Mouse (Mus musculus): ENCODE data around the gene Isoc2b. TPM values are rescaled to one million over a fixed set of nuclear protein-coding genes. Genes with fewer than 3 reads are reported as not detected.
A peak's percentile ranks its signal among the peaks of the same experiment; 100 is the strongest.

The Isoc2b gene
- 6.5 and 7.0 TPM in 2 replicates for polyA plus RNA-seq (2014; fragmentation: Nextera tagmentation; extraction: Ambion mirVana)

DNA sequence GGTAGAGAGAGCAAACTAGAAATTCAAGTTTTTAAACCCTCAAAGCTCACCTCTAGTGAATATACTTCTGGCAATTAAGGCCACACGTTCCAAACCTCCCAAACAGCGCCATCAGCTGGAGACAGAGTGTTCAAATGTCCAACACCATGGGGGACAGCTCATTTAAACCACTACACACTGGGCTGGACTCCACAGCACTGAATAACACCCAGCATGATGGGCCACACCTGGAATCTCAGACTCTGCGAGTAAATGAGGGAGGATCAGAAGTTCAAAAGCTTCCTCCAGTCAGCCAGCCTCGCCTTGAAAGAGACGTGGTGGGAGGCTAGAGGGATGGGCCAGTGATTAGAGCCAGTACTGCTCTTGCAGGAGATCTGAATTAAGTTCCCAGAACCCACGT lies at the start of gene Isoc2b:
TSS of gene Isoc2b (minus strand) at position 126 of the 400 bp plus-strand sequence.
- peaks cover 5% of the 10 kb centered on the region; the same call in 1 of the 2 replicates for H3K4me1 ChIP-seq (ENCODE audit: control insufficient read depth, insufficient read depth, low read length)
- no peak within 1 kb of the TSS for H3K27ac ChIP-seq (replicated peaks; ENCODE audit: low read depth, low read length)
- H3K4me2 ChIP-seq (ENCODE audit: low read depth, low read length), result no peak within 1 kb of the TSS
- no peaks in the 10 kb centered on the region for H3K27me3 ChIP-seq (replicated peaks; ENCODE audit: control insufficient read depth, insufficient read depth, low read length)
- no peaks in the 10 kb centered on the region for H3K36me3 ChIP-seq (ENCODE audit: control insufficient read depth, insufficient read depth, low read length)
- DNase-seq (ENCODE audit: low spot score) (peak; percentile 16), ATAC-seq (ENCODE audit: low read depth) (no peak)
- WGBS, result 48% methylated on average over 6 of the region's 6 CpGs
- H3K4me3 ChIP-seq (ENCODE audit: low read depth, low read length), result no peak within 1 kb of the TSS
- H3K9ac ChIP-seq (ENCODE audit: low read depth, low read length), result no peak within 1 kb of the TSS
- no peaks in the 10 kb centered on the region for H3K9me3 ChIP-seq (ENCODE audit: control insufficient read depth, low read length)

DNA sequence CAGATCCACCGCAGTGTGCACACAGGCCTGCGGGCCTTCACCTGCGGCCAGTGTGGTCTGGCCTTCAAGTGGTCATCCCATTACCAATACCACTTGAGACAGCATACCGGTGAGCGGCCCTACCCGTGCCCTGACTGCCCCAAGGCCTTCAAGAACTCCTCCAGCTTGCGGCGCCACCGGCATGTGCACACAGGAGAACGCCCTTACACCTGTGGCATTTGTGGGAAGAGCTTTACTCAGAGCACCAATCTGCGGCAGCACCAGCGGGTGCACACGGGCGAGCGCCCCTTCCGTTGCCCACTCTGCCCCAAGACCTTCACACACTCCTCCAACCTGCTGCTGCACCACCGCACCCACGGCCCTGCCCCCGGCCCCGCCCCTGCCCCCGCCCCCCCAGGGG lies 49.0 kb upstream of the Isoc2b start:
- no peak for DNase-seq (ENCODE audit: low spot score)
- Histone ChIP-seq H3K4me1 (ENCODE audit: control insufficient read depth, insufficient read depth, low read length) (peaks cover 28% of the 10 kb centered on the region), H3K27me3 (replicated peaks; ENCODE audit: control insufficient read depth, insufficient read depth, low read length) (no peaks in the 10 kb centered on the region), H3K4me2 (ENCODE audit: low read depth, low read length) (no peak overlapping the region), H3K27ac (replicated peaks; ENCODE audit: low read depth, low read length) (no peak overlapping the region), H3K9me3 (ENCODE audit: control insufficient read depth, low read length) (no peaks in the 10 kb centered on the region), H3K36me3 (ENCODE audit: control insufficient read depth, insufficient read depth, low read length) (peaks cover 39% of the 10 kb centered on the region), H3K4me3 (ENCODE audit: low read depth, low read length) (no peak overlapping the region), H3K9ac (ENCODE audit: low read depth, low read length) (no peak overlapping the region)
- 84% methylated on average over 19 of the region's 21 CpGs for WGBS
- no peak for ATAC-seq (ENCODE audit: low read depth)

DNA sequence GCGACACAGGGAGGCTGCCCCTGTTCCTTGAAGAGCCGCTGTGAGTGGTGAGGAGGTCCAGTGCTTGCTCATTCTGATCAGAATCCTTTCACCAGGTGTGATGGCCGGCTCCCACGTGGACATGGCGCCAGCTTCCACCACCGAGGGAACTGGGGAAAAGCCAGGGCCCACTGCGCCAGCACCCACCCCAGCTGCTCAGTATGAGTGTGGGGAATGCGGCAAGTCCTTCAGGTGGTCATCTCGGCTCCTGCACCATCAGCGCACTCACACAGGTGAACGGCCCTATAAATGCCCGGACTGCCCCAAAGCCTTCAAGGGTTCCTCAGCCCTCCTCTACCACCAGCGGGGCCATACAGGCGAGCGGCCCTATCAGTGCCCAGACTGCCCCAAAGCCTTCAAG lies 48.6 kb upstream of the Isoc2b start:
- Histone ChIP-seq H3K4me1 (ENCODE audit: control insufficient read depth, insufficient read depth, low read length) (peaks cover 24% of the 10 kb centered on the region), H3K36me3 (ENCODE audit: control insufficient read depth, insufficient read depth, low read length) (peaks cover 39% of the 10 kb centered on the region), H3K4me2 (ENCODE audit: low read depth, low read length) (no peak overlapping the region), H3K4me3 (ENCODE audit: low read depth, low read length) (no peak overlapping the region), H3K27me3 (replicated peaks; ENCODE audit: control insufficient read depth, insufficient read depth, low read length) (no peaks in the 10 kb centered on the region), H3K9me3 (ENCODE audit: control insufficient read depth, low read length) (no peaks in the 10 kb centered on the region), H3K27ac (replicated peaks; ENCODE audit: low read depth, low read length) (no peak overlapping the region), H3K9ac (ENCODE audit: low read depth, low read length) (no peak overlapping the region)
- DNase-seq (ENCODE audit: low spot score) (no peak), ATAC-seq (ENCODE audit: low read depth) (no peak)
- 89% methylated on average over 10 of the region's 15 CpGs for WGBS

DNA sequence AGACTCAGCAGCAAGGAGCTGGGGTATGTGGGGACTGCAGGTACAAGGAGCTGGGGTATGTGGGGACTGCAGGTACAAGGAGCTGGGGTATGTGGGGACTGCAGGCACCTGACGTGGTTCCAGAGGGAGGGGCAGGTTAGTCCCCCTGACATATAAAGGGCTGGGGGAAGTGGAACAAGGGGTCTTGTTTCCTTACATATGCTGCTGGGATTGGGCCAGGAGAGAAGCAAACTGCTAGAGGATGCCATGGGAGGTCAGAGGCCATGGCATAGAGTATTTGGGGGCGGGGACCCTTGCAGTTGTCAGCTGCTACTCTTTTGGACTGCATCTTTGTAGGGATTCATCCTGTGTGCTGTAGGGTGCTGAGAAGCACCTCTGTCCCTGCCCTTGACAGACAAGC lies 47.4 kb upstream of the Isoc2b start:
- DNase-seq (ENCODE audit: low spot score) (no peak), ATAC-seq (ENCODE audit: low read depth) (no peak)
- H3K4me1 ChIP-seq (ENCODE audit: control insufficient read depth, insufficient read depth, low read length), result peaks cover 13% of the 10 kb centered on the region
- 0 out of 2 replicates have a peak overlapping the region, but pooled peaks have one; percentile 79 for H3K9ac ChIP-seq (ENCODE audit: low read depth, low read length)
- WGBS, result 94% methylated on average over 2 of the region's 2 CpGs
- no peak overlapping the region for H3K27ac ChIP-seq (replicated peaks; ENCODE audit: low read depth, low read length)
- no peak overlapping the region for H3K4me2 ChIP-seq (ENCODE audit: low read depth, low read length)
- no peaks in the 10 kb centered on the region for H3K9me3 ChIP-seq (ENCODE audit: control insufficient read depth, low read length)
- no peaks in the 10 kb centered on the region for H3K27me3 ChIP-seq (replicated peaks; ENCODE audit: control insufficient read depth, insufficient read depth, low read length)
- H3K4me3 ChIP-seq (ENCODE audit: low read depth, low read length), result no peak overlapping the region
- peaks cover 39% of the 10 kb centered on the region for H3K36me3 ChIP-seq (ENCODE audit: control insufficient read depth, insufficient read depth, low read length)

DNA sequence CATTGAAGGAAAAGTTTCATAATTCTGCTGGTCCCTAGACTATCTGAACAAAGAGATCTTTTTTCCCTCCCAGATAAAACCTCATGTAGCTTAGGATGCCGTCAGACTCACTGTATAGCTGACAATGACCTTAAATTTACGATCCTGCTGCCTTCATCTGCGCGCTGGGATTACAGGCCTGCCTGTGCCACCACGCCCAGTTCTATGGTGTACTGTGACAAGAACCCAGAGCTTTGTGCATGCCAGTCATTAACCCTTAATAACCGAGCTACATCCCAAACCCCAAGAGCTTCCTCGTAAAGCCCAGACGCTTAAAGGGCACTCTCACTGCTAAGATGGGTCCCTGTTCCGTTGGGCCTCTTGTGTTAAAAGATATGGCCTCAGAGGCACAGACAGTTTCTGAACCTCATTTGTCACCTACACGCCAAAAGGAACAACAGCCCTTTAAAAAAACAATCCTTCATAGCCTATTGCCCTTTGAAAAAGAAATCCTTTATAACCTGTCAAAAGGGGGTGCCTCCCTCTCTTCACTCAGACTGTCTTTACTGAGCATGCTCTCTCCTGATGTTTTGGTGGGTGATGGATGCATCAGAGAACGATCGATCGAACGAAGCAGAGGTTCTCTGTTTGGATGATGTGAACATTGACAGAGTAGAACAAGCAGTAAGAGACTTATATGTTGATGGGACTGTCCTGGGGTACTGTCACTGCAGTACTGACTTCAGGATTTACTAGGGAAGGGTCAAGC lies 45.8 kb upstream of the Isoc2b start:
- peak overlapping the region; percentile 79 for H3K9ac ChIP-seq (ENCODE audit: low read depth, low read length)
- peak overlapping the region; percentile 61 for H3K4me2 ChIP-seq (ENCODE audit: low read depth, low read length)
- H3K9me3 ChIP-seq (ENCODE audit: control insufficient read depth, low read length), result no peaks in the 10 kb centered on the region
- peak overlapping the region; percentile 53 for H3K4me3 ChIP-seq (ENCODE audit: low read depth, low read length)
- peak overlapping the region; percentile 96 for H3K27ac ChIP-seq (replicated peaks; ENCODE audit: low read depth, low read length)
- H3K4me1 ChIP-seq (ENCODE audit: control insufficient read depth, insufficient read depth, low read length), result peaks cover 11% of the 10 kb centered on the region
- WGBS, result 16% methylated on average over 14 of the region's 14 CpGs
- DNase-seq (ENCODE audit: low spot score) (peak; percentile 70), ATAC-seq (ENCODE audit: low read depth) (peak; percentile 59)
- no peaks in the 10 kb centered on the region for H3K27me3 ChIP-seq (replicated peaks; ENCODE audit: control insufficient read depth, insufficient read depth, low read length)
- peaks cover 36% of the 10 kb centered on the region for H3K36me3 ChIP-seq (ENCODE audit: control insufficient read depth, insufficient read depth, low read length)

DNA sequence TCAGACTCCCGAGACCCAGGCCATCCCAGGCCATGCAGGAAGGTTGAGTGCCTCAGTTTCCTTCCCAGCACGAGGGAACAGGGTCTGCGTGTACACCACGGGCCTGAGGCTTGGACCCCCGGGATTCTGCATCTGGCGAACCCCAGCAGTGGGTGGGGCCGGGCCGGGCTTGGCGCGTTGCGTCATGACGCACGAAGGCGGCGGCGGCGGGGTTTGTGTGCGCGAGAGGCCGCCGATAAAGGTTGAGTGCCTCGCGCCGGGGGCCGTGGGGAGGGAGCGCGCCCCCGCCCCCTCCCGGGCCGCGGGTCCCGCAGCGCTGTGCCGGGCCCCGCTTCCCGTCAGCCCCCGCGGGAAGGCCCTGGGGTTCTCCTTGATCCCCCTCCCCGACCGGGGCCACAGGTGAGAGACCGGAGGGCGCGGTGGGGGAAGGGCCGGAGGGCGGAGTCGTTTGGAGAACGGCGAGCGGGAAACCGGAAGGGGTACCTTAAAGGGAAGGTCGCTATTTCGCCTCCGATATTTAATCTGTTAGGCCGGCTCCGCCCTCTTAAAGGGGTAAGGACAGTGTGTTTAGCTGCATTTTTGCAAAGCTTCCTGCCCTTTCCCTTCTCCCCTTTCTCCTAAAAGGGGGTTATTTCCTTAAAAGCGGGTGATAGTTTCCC lies 45.1 kb upstream of the Isoc2b start, which contains the start of gene Zfp628:
TSS of gene Zfp628 (plus strand) at position 211 of the 659 bp plus-strand sequence.
- Histone ChIP-seq H3K4me2 (ENCODE audit: low read depth, low read length) (peak within 1 kb of the TSS; percentile 61), H3K9ac (ENCODE audit: low read depth, low read length) (peak within 1 kb of the TSS; percentile 79), H3K36me3 (ENCODE audit: control insufficient read depth, insufficient read depth, low read length) (peaks cover 29% of the 10 kb centered on the region), H3K9me3 (ENCODE audit: control insufficient read depth, low read length) (no peaks in the 10 kb centered on the region), H3K27me3 (replicated peaks; ENCODE audit: control insufficient read depth, insufficient read depth, low read length) (no peaks in the 10 kb centered on the region), H3K27ac (replicated peaks; ENCODE audit: low read depth, low read length) (peak within 1 kb of the TSS; percentile 96), H3K4me3 (ENCODE audit: low read depth, low read length) (peak within 1 kb of the TSS; percentile 53), H3K4me1 (ENCODE audit: control insufficient read depth, insufficient read depth, low read length) (peaks cover 11% of the 10 kb centered on the region)
- ATAC-seq (ENCODE audit: low read depth) (peak; percentile 91), DNase-seq (ENCODE audit: low spot score) (peak; percentile 96)
- under 1% methylated on average over 21 of the region's 56 CpGs for WGBS

DNA sequence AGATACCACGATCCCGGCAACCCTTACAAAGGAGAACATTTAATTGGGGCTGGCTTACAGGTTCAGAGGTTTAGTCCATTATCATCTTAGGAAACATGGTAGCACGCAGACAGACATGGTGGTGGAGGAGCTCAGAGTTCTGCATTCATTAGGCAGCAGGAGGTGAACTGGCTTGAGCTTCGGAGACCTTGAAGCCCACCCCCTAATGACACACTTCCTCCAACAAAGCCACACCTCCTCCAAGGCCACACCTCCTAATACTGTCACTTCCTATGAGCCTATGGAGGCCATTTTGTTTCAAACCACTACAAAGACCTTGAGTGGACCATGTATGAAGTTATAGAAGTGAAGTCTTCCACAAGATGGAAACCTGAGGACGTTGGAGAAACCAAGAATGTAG lies 42.2 kb upstream of the Isoc2b start:
- WGBS, result 66% methylated on average over 5 of the region's 5 CpGs
- Histone ChIP-seq H3K27me3 (replicated peaks; ENCODE audit: control insufficient read depth, insufficient read depth, low read length) (no peaks in the 10 kb centered on the region), H3K36me3 (ENCODE audit: control insufficient read depth, insufficient read depth, low read length) (0 out of 2 replicates have a peak, but pooled peaks cover under 1% of the 10 kb centered on the region), H3K4me1 (ENCODE audit: control insufficient read depth, insufficient read depth, low read length) (peaks cover 11% of the 10 kb centered on the region), H3K27ac (replicated peaks; ENCODE audit: low read depth, low read length) (no peak overlapping the region), H3K4me2 (ENCODE audit: low read depth, low read length) (no peak overlapping the region), H3K9ac (ENCODE audit: low read depth, low read length) (no peak overlapping the region), H3K4me3 (ENCODE audit: low read depth, low read length) (no peak overlapping the region), H3K9me3 (ENCODE audit: control insufficient read depth, low read length) (no peaks in the 10 kb centered on the region)
- no peak for DNase-seq (ENCODE audit: low spot score)
- ATAC-seq (ENCODE audit: low read depth), result no peak

DNA sequence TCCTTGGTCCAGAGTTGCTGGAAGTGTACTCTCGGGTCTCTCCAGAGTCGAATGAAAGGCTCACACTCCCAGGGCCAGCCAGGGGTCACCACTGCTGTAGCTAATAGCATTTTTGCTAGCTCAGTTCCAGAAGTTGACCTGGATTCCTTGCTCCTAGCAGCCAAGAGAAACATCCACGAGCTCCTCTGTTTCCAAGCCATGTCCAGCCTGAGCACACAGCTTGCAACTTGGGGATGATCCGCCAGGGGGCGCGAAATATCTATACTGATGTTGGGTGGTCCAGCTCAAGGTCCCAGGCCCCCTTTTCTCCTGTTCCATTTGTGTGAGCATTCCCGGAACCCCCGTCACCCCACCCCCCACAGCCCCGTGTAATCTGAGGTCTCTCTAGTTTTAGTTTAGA lies 41.5 kb upstream of the Isoc2b start:
- no peak overlapping the region for H3K4me2 ChIP-seq (ENCODE audit: low read depth, low read length)
- WGBS, result 22% methylated on average over 9 of the region's 9 CpGs
- H3K27me3 ChIP-seq (replicated peaks; ENCODE audit: control insufficient read depth, insufficient read depth, low read length), result no peaks in the 10 kb centered on the region
- H3K4me3 ChIP-seq (ENCODE audit: low read depth, low read length), result no peak overlapping the region
- 0 out of 2 replicates have a peak overlapping the region, but pooled peaks have one; percentile 1 for H3K27ac ChIP-seq (replicated peaks; ENCODE audit: low read depth, low read length)
- no peak overlapping the region for H3K9ac ChIP-seq (ENCODE audit: low read depth, low read length)
- peaks cover 10% of the 10 kb centered on the region for H3K4me1 ChIP-seq (ENCODE audit: control insufficient read depth, insufficient read depth, low read length)
- H3K36me3 ChIP-seq (ENCODE audit: control insufficient read depth, insufficient read depth, low read length), result no peaks in the 10 kb centered on the region
- peak; percentile 52 for DNase-seq (ENCODE audit: low spot score)
- no peak for ATAC-seq (ENCODE audit: low read depth)
- H3K9me3 ChIP-seq (ENCODE audit: control insufficient read depth, low read length), result no peaks in the 10 kb centered on the region

All from embryonic facial prominence, embryonic 14.5 days (tissue).